Mouse (Mus musculus): ENCODE results near the gene Evi2.

GRCm38 (mm10) chr11:79515331-79515730, 15.1 kb downstream of the Evi2 start:
- TF ChIP-seq POLR2A (IDR thresholded peaks at IDR 0.05; ENCODE audit: borderline replicate concordance, insufficient read depth, low read length) (no peak), CTCF (IDR thresholded peaks at IDR 0.05; ENCODE audit: borderline replicate concordance, insufficient read depth, low read depth, low read length) (no peak)

All from cerebellum, adult 2 months (tissue).